Mouse (Mus musculus): ENCODE results near the gene Gaa. TPM values are rescaled to one million over a fixed set of nuclear protein-coding genes. Genes with fewer than 3 reads are reported as not detected.

Gaa gene
- polyA plus RNA-seq, 1 experiment from 2014 or later, result 21.4 TPM

DNA sequence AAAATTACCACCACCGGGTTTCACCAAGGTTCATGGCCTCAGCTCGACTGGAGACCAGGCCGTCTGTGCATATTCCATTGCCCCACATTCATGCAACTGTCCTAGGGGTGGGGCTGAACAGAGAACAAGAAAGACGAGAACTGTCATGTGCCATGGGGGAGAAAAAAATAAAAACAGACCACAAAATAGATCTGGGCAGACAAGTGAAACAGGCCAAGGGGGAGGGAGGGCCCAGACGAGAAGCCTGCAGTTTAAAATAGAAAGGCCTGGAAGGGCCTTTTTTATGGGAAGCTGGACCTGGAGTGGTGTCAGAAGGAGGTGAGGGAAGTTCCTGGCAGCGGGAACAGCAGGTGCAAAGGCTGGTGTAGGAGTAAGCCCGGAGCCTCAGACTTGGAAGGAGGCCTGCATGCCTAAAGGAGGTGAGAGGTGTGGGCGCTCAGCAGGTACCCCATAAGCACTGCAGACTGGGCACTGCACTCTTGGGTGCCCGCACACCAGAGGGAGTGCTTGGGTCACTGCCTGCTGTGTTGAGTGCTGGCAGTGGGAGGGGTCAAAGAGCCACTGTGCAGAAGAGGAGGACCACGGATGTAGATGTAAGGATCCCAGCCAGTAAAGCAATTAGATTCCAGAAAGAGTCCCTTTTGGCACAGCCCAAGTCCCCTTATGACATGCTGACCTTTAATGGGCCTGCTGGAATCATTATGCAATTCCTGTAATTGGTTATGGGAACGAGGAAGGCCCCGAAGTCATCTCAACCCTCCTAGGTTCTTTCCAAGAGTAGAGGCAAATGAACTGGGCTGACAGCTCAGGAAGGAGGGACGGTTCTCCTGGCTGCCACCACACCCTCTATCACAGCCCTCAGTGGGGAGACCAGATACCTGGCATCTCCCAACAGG lies 39.3 kb downstream of the Gaa start:
- Histone ChIP-seq H3K9ac (no peak overlapping the region), H3K4me2 (no peak overlapping the region), H3K36me3 (replicated peaks) (no peaks in the 10 kb centered on the region), H3K27me3 (peaks cover 51% of the 10 kb centered on the region), H3K27ac (replicated peaks) (no peak overlapping the region), H3K4me1 (replicated peaks) (no peaks in the 10 kb centered on the region), H3K9me3 (replicated peaks) (no peaks in the 10 kb centered on the region), H3K4me3 (replicated peaks) (no peak overlapping the region)
- no peak for ATAC-seq (ENCODE audit: insufficient read depth)
- WGBS (ENCODE audit: insufficient replicate concordance), result 47% methylated on average over 13 of the region's 13 CpGs

DNA sequence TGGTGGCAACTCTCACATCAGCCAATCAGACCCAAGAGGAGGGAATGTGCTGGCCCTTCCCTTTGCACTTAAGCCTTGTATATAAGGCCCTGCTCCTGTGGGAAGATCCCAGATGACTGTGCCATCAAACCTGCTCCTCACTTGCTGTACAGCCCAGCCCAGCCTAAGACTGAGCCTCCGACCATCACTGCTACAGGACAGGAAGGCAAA lies 39.9 kb downstream of the Gaa start, which contains the start of gene Card14:
Card14 (plus strand) TSS at position 111 of the 210 bp plus-strand sequence.
- Histone ChIP-seq H3K4me1 (replicated peaks) (no peaks in the 10 kb centered on the region), H3K9me3 (replicated peaks) (no peaks in the 10 kb centered on the region), H3K4me3 (replicated peaks) (no peak within 1 kb of the TSS), H3K36me3 (replicated peaks) (no peaks in the 10 kb centered on the region), H3K9ac (no peak within 1 kb of the TSS), H3K27ac (replicated peaks) (no peak within 1 kb of the TSS), H3K4me2 (no peak within 1 kb of the TSS), H3K27me3 (peaks cover 52% of the 10 kb centered on the region)
- WGBS (ENCODE audit: insufficient replicate concordance), result 39% methylated on average over 1 of the region's 1 CpGs
- ATAC-seq (ENCODE audit: insufficient read depth), result no peak

DNA sequence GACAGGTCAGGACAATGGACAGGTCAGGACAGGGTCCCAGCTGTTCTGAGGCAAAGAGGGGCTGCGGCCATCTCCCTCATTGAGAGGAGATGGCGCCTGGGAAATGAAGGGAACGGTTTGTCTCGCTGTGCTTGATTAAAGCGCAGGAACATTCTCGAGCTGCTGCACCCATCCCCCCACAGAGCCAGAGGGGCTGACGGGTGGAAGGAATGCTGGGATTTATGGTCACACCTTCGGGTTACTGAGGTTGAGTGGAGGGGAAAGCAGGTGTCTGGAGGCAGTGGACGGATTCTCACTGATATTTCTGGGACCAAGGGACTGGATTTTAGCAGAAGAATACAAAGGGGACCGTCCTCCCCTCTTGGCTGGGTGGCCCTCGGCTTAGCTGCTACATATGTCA lies 40.2 kb downstream of the Gaa start:
- Histone ChIP-seq H3K36me3 (replicated peaks) (no peaks in the 10 kb centered on the region), H3K4me3 (replicated peaks) (no peak overlapping the region), H3K27me3 (peaks cover 52% of the 10 kb centered on the region), H3K4me1 (replicated peaks) (no peaks in the 10 kb centered on the region), H3K27ac (replicated peaks) (no peak overlapping the region), H3K4me2 (no peak overlapping the region), H3K9ac (no peak overlapping the region), H3K9me3 (replicated peaks) (no peaks in the 10 kb centered on the region)
- ATAC-seq (ENCODE audit: insufficient read depth), result no peak
- WGBS (ENCODE audit: insufficient replicate concordance), result 29% methylated on average over 11 of the region's 11 CpGs

DNA sequence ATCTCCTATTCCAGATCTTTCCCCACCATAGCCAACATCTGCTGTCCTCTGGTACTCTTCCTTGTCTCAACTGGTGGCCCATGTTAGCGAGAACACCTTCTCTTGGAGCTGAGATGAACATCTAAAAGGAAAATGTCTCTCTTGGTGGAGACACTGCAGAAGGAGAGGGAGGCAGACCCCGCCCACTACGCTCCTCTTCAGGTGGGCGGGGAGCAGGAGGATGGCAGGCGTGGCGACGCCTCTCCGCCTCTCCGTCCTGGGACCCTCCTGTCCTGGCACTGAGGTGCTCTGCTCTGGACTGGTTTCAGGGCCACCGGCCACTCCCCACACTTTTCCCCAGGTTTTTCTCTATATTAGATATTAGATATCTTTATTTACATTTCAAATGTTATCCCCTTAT lies 42.9 kb downstream of the Gaa start:
- no peaks in the 10 kb centered on the region for H3K4me1 ChIP-seq (replicated peaks)
- no peak overlapping the region for H3K27ac ChIP-seq (replicated peaks)
- 18% methylated on average over 10 of the region's 10 CpGs for WGBS (ENCODE audit: insufficient replicate concordance)
- ATAC-seq (ENCODE audit: insufficient read depth), result no peak
- no peak overlapping the region for H3K4me2 ChIP-seq
- no peaks in the 10 kb centered on the region for H3K9me3 ChIP-seq (replicated peaks)
- H3K4me3 ChIP-seq (replicated peaks), result no peak overlapping the region
- H3K27me3 ChIP-seq, result peaks cover 35% of the 10 kb centered on the region
- no peaks in the 10 kb centered on the region for H3K36me3 ChIP-seq (replicated peaks)
- no peak overlapping the region for H3K9ac ChIP-seq

DNA sequence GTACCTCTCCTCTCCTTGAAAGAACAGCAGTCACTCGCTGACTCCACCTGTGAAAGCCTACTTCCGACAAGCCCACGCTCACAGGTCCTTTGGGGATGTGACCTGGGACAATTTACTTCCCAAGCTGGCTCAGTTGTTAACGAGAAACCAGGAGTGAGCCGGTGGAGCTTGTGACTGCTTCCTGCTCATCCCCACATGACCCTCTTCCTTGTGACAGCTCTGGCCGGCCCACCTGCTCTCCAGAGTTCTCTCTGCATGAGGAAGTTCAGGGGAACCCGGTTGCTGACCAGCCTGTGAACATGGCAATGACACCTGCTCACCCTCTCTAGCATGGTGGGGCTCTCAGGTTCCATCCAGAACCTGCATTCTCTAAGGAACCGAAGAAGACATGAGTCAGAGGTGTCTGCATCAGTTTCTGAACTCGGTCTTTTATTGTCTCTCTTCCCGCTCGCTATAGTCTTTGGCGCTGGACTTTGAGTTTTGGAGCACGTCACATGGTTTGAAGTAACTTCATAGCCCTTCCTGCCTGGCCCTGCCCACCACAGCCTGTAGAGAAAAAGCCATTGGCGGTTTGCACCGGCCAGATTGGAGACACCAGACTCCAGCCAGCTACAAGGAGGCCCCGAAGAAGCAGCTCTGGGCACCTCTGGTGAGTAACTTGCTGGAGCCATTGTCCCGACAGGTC lies 46.7 kb downstream of the Gaa start:
- no peaks in the 10 kb centered on the region for H3K4me1 ChIP-seq (replicated peaks)
- H3K27me3 ChIP-seq, result peaks cover 30% of the 10 kb centered on the region
- H3K9ac ChIP-seq, result no peak overlapping the region
- WGBS (ENCODE audit: insufficient replicate concordance), result 47% methylated on average over 17 of the region's 17 CpGs
- no peaks in the 10 kb centered on the region for H3K9me3 ChIP-seq (replicated peaks)
- peak overlapping the region; percentile 25; the same call in 1 of the 2 replicates for H3K4me2 ChIP-seq
- no peak for ATAC-seq (ENCODE audit: insufficient read depth)
- H3K36me3 ChIP-seq (replicated peaks), result no peaks in the 10 kb centered on the region
- H3K4me3 ChIP-seq (replicated peaks), result no peak overlapping the region
- H3K27ac ChIP-seq (replicated peaks), result no peak overlapping the region

DNA sequence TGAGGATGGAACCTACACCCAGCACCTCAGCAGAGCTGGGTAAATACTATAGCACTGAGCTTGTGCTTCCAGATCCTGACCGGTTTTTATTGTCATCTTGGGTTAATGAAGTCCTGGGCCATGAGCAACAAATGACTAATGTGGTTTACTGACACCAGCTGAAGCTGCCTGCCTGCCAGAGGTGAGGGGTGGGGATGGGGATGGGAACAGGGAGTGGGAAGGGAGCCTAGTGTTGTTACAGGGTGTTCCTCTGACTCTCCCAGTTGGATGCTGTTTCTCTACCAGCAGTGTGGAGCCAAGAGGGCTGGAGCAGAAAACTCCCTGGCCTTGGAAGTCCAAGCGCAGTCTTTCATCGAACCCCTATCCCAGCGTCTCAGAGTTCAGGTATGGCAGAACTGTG lies 49.0 kb downstream of the Gaa start:
- H3K4me3 ChIP-seq (replicated peaks), result no peak overlapping the region
- H3K9me3 ChIP-seq (replicated peaks), result no peaks in the 10 kb centered on the region
- no peaks in the 10 kb centered on the region for H3K4me1 ChIP-seq (replicated peaks)
- H3K27me3 ChIP-seq, result peaks cover 18% of the 10 kb centered on the region; the same call in 1 of the 2 replicates
- H3K27ac ChIP-seq (replicated peaks), result no peak overlapping the region
- H3K36me3 ChIP-seq (replicated peaks), result no peaks in the 10 kb centered on the region
- no peak overlapping the region for H3K9ac ChIP-seq
- no peak for ATAC-seq (ENCODE audit: insufficient read depth)
- WGBS (ENCODE audit: insufficient replicate concordance), result 71% methylated on average over 4 of the region's 4 CpGs
- H3K4me2 ChIP-seq, result no peak overlapping the region

DNA sequence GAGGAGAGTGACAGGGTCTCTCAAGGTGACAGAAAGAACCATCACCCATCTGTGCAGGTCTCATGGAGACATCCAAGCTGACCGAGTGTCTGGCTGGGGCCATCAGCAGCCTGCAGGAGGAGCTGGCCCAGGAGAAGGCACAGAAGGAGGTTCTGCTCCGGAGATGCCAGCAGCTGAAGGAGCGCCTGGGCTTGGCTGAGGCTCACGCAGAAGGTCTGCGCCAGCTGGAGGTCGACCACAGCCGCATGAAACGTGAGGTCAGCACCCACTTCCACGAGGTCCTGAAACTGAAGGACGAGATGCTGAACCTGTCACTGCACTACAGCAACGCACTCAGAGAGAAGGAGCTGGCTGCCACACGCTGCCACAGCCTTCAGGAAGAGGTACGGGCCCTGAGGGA lies 54.8 kb downstream of the Gaa start:
- Histone ChIP-seq H3K36me3 (replicated peaks) (no peaks in the 10 kb centered on the region), H3K4me3 (replicated peaks) (no peak overlapping the region), H3K27ac (replicated peaks) (no peak overlapping the region), H3K9me3 (replicated peaks) (no peaks in the 10 kb centered on the region), H3K9ac (no peak overlapping the region), H3K27me3 (peaks cover 4% of the 10 kb centered on the region), H3K4me1 (replicated peaks) (no peaks in the 10 kb centered on the region), H3K4me2 (no peak overlapping the region)
- WGBS (ENCODE audit: insufficient replicate concordance), result 51% methylated on average over 13 of the region's 13 CpGs
- ATAC-seq (ENCODE audit: insufficient read depth), result no peak

DNA sequence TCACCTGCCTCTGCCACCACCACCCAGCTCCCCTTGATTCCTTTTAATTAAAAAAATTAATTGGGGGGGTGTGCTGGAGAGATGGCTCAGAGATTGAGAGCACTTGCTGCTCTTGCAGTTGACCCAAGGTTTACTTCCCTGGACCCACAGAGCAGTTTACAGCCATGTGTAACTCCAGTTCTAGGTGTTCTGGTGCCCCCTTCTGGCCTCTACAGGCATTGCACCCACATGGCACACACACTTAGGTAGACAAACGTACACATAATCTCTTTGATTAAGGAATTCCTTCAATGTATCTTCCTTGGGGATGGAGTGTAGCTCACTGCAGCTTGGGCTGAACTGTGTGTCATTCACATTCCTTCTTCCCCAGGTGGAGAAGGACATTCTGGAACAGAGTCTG lies 57.4 kb downstream of the Gaa start:
- no peaks in the 10 kb centered on the region for H3K36me3 ChIP-seq (replicated peaks)
- H3K9me3 ChIP-seq (replicated peaks), result no peaks in the 10 kb centered on the region
- WGBS (ENCODE audit: insufficient replicate concordance), result 64% methylated on average over 1 of the region's 1 CpGs
- no peak overlapping the region for H3K9ac ChIP-seq
- no peak overlapping the region for H3K4me2 ChIP-seq
- H3K4me3 ChIP-seq (replicated peaks), result no peak overlapping the region
- peaks cover 5% of the 10 kb centered on the region for H3K27me3 ChIP-seq
- H3K27ac ChIP-seq (replicated peaks), result no peak overlapping the region
- no peak for ATAC-seq (ENCODE audit: insufficient read depth)
- H3K4me1 ChIP-seq (replicated peaks), result no peaks in the 10 kb centered on the region

DNA sequence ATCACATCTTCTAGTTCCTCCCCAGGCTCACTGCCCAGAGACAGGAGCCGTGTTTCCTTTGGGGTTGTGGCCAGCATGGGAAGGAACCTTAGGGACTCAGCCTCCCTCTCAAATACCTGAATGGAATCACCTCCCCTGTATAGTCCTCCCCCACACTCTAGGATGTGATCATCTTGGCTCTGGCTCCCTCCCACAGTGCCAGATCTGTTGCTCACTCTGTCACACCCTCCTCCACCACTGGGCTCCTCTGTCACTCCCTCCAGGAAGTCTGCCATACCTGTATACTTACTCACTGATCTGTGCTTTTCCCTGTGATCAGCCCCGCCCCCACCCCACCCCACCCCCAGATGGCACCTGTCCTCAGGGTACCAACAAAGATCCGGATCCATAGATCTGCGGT lies 62.9 kb downstream of the Gaa start:
- Histone ChIP-seq H3K27me3 (peaks cover 34% of the 10 kb centered on the region), H3K36me3 (replicated peaks) (no peaks in the 10 kb centered on the region), H3K27ac (replicated peaks) (no peak overlapping the region), H3K9ac (no peak overlapping the region), H3K4me3 (replicated peaks) (no peak overlapping the region), H3K4me2 (no peak overlapping the region), H3K4me1 (replicated peaks) (no peaks in the 10 kb centered on the region), H3K9me3 (replicated peaks) (no peaks in the 10 kb centered on the region)
- 38% methylated on average over 4 of the region's 4 CpGs for WGBS (ENCODE audit: insufficient replicate concordance)
- ATAC-seq (ENCODE audit: insufficient read depth), result no peak

DNA sequence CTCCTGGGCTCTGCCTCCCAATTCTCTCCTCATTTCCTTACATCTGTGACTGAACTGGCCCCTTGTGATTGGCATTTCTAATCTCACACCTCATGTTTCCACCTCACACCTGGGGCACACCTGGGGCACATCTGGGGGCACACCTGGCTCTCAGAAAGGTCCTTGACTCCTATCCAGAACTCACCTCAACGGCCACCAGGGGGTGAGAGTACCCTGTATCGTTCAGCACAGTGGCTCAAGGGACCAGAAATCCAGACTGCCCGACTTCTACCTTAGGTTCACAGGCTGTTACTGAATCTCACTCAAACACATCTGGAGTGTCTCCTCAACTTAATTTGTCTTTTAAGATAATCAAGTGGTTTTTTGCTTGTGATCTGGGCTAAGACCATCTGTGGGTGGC lies 64.3 kb downstream of the Gaa start:
- no peak for ATAC-seq (ENCODE audit: insufficient read depth)
- H3K36me3 ChIP-seq (replicated peaks), result no peaks in the 10 kb centered on the region
- H3K27me3 ChIP-seq, result peaks cover 37% of the 10 kb centered on the region
- H3K9me3 ChIP-seq (replicated peaks), result no peaks in the 10 kb centered on the region
- no peak overlapping the region for H3K4me3 ChIP-seq (replicated peaks)
- H3K4me1 ChIP-seq (replicated peaks), result no peaks in the 10 kb centered on the region
- WGBS (ENCODE audit: insufficient replicate concordance), result 26% methylated on average over 3 of the region's 3 CpGs
- no peak overlapping the region for H3K4me2 ChIP-seq
- H3K27ac ChIP-seq (replicated peaks), result no peak overlapping the region
- no peak overlapping the region for H3K9ac ChIP-seq

Measured in liver, embryonic 15.5 days (tissue).